13 mouse cellular contexts compared by ENCODE assay signal in genomic region chr7:132302508-132303241, GRCm38 (mm10). TPM values are rescaled to one million over a fixed set of nuclear protein-coding genes. Genes with fewer than 3 reads are reported as not detected.
DNase-seq lines count a peak whose midpoint lies in the region; ATAC-seq lines count a peak whose summit lies in the region.
"Had no signal": no experiment of that assay in that cellular context is flagged by ENCODE, and none has a peak within 500 bp of the region (broad histone marks: within the 10 kb centered on the region; RNA-seq: fewer than 3 reads in every experiment).

No protein-coding gene starts in this region.

- 57% methylated on average over 8 of the region's 8 CpGs for WGBS in embryonic facial prominence, embryonic 13.5 days
- WGBS in limb, embryonic 10.5 days, result 81% methylated on average over 8 of the region's 8 CpGs

- no peak for ATAC-seq in embryonic facial prominence, embryonic 13.5 days (ENCODE audit: insufficient number of reproducible peaks, insufficient read depth, low FRiP score, low TSS enrichment, low read depth)
- ATAC-seq in megakaryocyte progenitor cell, adult 5-6 weeks (replicated peaks; ENCODE audit: poor library complexity), result no peak

- no peak overlapping the region; the same call in 1 of the 2 replicates for H3K4me2 ChIP-seq in embryonic facial prominence, embryonic 13.5 days
- H3K4me2 ChIP-seq: hindbrain, embryonic 14.5 days; liver, embryonic 13.5 days had no signal

- H3K4me1 ChIP-seq in embryonic facial prominence, embryonic 13.5 days, result peaks cover 58% of the 10 kb centered on the region
- H3K4me1 ChIP-seq in limb, embryonic 10.5 days, result peaks cover 39% of the 10 kb centered on the region

- no peak overlapping the region for H3K9ac ChIP-seq in embryonic facial prominence, embryonic 13.5 days
- H3K9ac ChIP-seq: hindbrain, embryonic 14.5 days; liver, embryonic 13.5 days had no signal

- H3K9me3 ChIP-seq in embryonic facial prominence, embryonic 13.5 days, result no peaks in the 10 kb centered on the region
- H3K9me3 ChIP-seq in limb, embryonic 10.5 days (replicated peaks), result no peaks in the 10 kb centered on the region
- H3K9me3 ChIP-seq: liver, embryonic 13.5 days had no signal

- H3K36me3 ChIP-seq in embryonic facial prominence, embryonic 13.5 days, result no peaks in the 10 kb centered on the region; the same call in 1 of the 2 replicates
- H3K36me3 ChIP-seq in limb, embryonic 10.5 days, result no peaks in the 10 kb centered on the region
- H3K36me3 ChIP-seq: liver, embryonic 13.5 days had no signal

- H3K27ac ChIP-seq in embryonic facial prominence, embryonic 13.5 days, result peak overlapping the region; percentile 48; the same call in 1 of the 2 replicates
- peak overlapping the region; percentile 25; the same call in 1 of the 2 replicates for H3K27ac ChIP-seq in limb, embryonic 10.5 days
- H3K27ac ChIP-seq: hindbrain, embryonic 14.5 days; liver, embryonic 13.5 days had no signal

- H3K4me3 ChIP-seq in embryonic facial prominence, embryonic 13.5 days, result no peak overlapping the region
- H3K4me3 ChIP-seq in limb, embryonic 10.5 days, result no peak overlapping the region
- H3K4me3 ChIP-seq: liver, embryonic 13.5 days had no signal

- peak; percentile 62 for DNase-seq in adrenal gland, postnatal 10 days
- DNase-seq in adrenal gland, postnatal 4 days (ENCODE audit: low spot score in 2 of 2), result no peak
- DNase-seq in lung, adult 18-20 months, result peak; percentile 47 to 51
- no peak for DNase-seq in lung, postnatal 14 days
- no peak for DNase-seq in limb, embryonic 10.5 days (ENCODE audit: low spot score)
- DNase-seq in thymus, postnatal 14 days, result no peak
- DNase-seq: cerebellum, postnatal 36 days; liver, embryonic 13.5 days; midbrain, embryonic 14.5 days; thymus, postnatal 36 days had no signal

- H3K27me3 ChIP-seq in embryonic facial prominence, embryonic 13.5 days, result no peaks in the 10 kb centered on the region
- H3K27me3 ChIP-seq in limb, embryonic 10.5 days (ENCODE audit: low read depth, poor library complexity, severe bottlenecking), result no peaks in the 10 kb centered on the region
- H3K27me3 ChIP-seq: liver, embryonic 13.5 days had no signal

RNA-seq across cellular contexts. Expression of gene Chst15, which starts 14.4 kb away (rescaled TPM):
- 10 to 100 TPM; 39.3 to 40.3 TPM for total RNA-seq in adrenal gland, postnatal 10 days (2021)
- 10 to 100 TPM; 47.3 to 48.6 TPM for total RNA-seq in adrenal gland, postnatal 4 days (2021)
- polyA plus RNA-seq in embryonic facial prominence, embryonic 13.5 days (2015; fragmentation: Nextera tagmentation; extraction: Ambion mirVana), result 30.2 and 30.4 TPM in 2 replicates
- 9.2 and 9.6 TPM in 2 replicates for polyA plus RNA-seq in limb, embryonic 10.5 days (2016; fragmentation: Nextera tagmentation; extraction: Ambion mirVana)
- 8.6 and 11.5 TPM in 2 replicates for total RNA-seq in megakaryocyte progenitor cell, adult 5-6 weeks (2015)
- 7.3 and 8.2 TPM in 2 replicates for total RNA-seq in megakaryocyte progenitor cell, adult 5-6 weeks (2017)

Comparison
In these comparisons a context has a peak if more than half of its experiments do, and no peak if none do; other contexts are left out.
1. DNase-seq: peak in adrenal gland, postnatal 10 days (single experiment) and lung, adult 18-20 months (2 of 2); none in adrenal gland, postnatal 4 days (0 of 2), lung, postnatal 14 days (single experiment), limb, embryonic 10.5 days (single experiment) and thymus, postnatal 14 days (single experiment).